Mouse (Mus musculus) urinary bladder, adult 18-20 months (tissue): Measurements from ENCODE around the gene Hpn.

ENCODE experiments used
- DNase-seq, 2 experiments: peaks; one replicate each; pipeline ENCODE4 v3.0.0; 2022; ENCODE audit warnings: low spot score in 2 of 2, mixed read lengths in 2 of 2

The Hpn gene

GRCm38 (mm10) chr7:31140941-31141340, 25.9 kb upstream of the Hpn start:
- no peak for DNase-seq

GRCm38 (mm10) chr7:31140302-31140701, 25.2 kb upstream of the Hpn start:
- no peak for DNase-seq

- peak in 1 of 2 experiments; percentile 57 for DNase-seq
Measured at GRCm38 (mm10) chr7:31139765-31140164, 24.7 kb upstream of the Hpn start.

- DNase-seq, result no peak
Measured at GRCm38 (mm10) chr7:31135717-31136116, 20.6 kb upstream of the Hpn start.

- DNase-seq, result no peak
Measured at GRCm38 (mm10) chr7:31131866-31132265, 16.8 kb upstream of the Hpn start.

- no peak for DNase-seq
Measured at GRCm38 (mm10) chr7:31130841-31131240, 15.8 kb upstream of the Hpn start.

- no peak for DNase-seq
Measured at GRCm38 (mm10) chr7:31130197-31130596, 15.1 kb upstream of the Hpn start.

- no peak for DNase-seq
Measured at GRCm38 (mm10) chr7:31128157-31128705, 13.1 kb upstream of the Hpn start.

GRCm38 (mm10) chr7:31126851-31127724, 12.0 kb upstream of the Hpn start, which contains the start of gene Scn1b:
Gene Scn1b, minus strand, starts transcription at chr7:31127003.
- peak in 1 of 2 experiments; percentile 58 for DNase-seq

- DNase-seq, result no peak
Measured at GRCm38 (mm10) chr7:31126211-31126751, 11.2 kb upstream of the Hpn start.

GRCm38 (mm10) chr7:31125116-31125515, 10.0 kb upstream of the Hpn start:
- no peak for DNase-seq

GRCm38 (mm10) chr7:31124381-31124780, 9.3 kb upstream of the Hpn start:
- DNase-seq, result no peak

GRCm38 (mm10) chr7:31123697-31124096, 8.6 kb upstream of the Hpn start:
- DNase-seq, result no peak

- DNase-seq, result no peak
Measured at GRCm38 (mm10) chr7:31122641-31123631, 7.8 kb upstream of the Hpn start.

GRCm38 (mm10) chr7:31119556-31119955, 4.5 kb upstream of the Hpn start:
- DNase-seq, result no peak

GRCm38 (mm10) chr7:31118486-31118885, 3.4 kb upstream of the Hpn start:
- DNase-seq, result no peak

GRCm38 (mm10) chr7:31117465-31117864, 2.4 kb upstream of the Hpn start:
- DNase-seq, result no peak

GRCm38 (mm10) chr7:31116721-31117145, 1.6 kb upstream of the Hpn start:
- no peak for DNase-seq

- no peak for DNase-seq
Measured at GRCm38 (mm10) chr7:31115587-31116043, 525 bp upstream of the Hpn start.

GRCm38 (mm10) chr7:31114646-31115045, 444 bp downstream of the Hpn start:
- DNase-seq, result no peak

- no peak for DNase-seq
Measured at GRCm38 (mm10) chr7:31113800-31114199, 1.3 kb downstream of the Hpn start.

GRCm38 (mm10) chr7:31112036-31112435, 3.1 kb downstream of the Hpn start:
- DNase-seq, result no peak
